Mouse (Mus musculus): ENCODE data around the gene Pvrig. TPM values are rescaled to one million over a fixed set of nuclear protein-coding genes. Genes with fewer than 3 reads are reported as not detected.
"Not testable (repeated sequence)": the region's sequence is repeated elsewhere in the genome, so short reads cannot be mapped to it uniquely, and the experiment has no call there.

The Pvrig gene
- total RNA-seq (2014; rRNA removed) (not detected in 2 replicates), polyA plus RNA-seq (2015; fragmentation: Nextera tagmentation; extraction: Ambion mirVana) (not detected in 2 replicates)

- no peak for ATAC-seq
- Histone ChIP-seq H3K36me3 (ENCODE audit: insufficient read depth, low read length) (no peaks in the 10 kb centered on the region), H3K27ac (no peak within 1 kb of the TSS), H3K4me3 (ENCODE audit: low read length) (no peak within 1 kb of the TSS), H3K9me3 (ENCODE audit: low read length) (no peaks in the 10 kb centered on the region), H3K27me3 (ENCODE audit: insufficient read depth, low read length) (no peaks in the 10 kb centered on the region), H3K4me2 (ENCODE audit: low read depth, low read length) (no peak within 1 kb of the TSS), H3K4me1 (ENCODE audit: insufficient read depth, low read length) (no peaks in the 10 kb centered on the region), H3K9ac (replicated peaks; ENCODE audit: low read length) (no peak within 1 kb of the TSS)
- DNase-seq (ENCODE audit: low spot score) = no peak
- TF ChIP-seq CTCF (IDR thresholded peaks at IDR 0.05; ENCODE audit: low read depth) = no peak
- WGBS = 73% methylated on average over 2 of the region's 2 CpGs
These were observed at the start of gene Pvrig for GRCm38 (mm10) chr5:138341661-138342060. TSS of gene Pvrig (plus strand) at chr5:138341961.

- no peak for DNase-seq (ENCODE audit: low spot score)
- Histone ChIP-seq H3K4me1 (ENCODE audit: insufficient read depth, low read length) (no peaks in the 10 kb centered on the region), H3K36me3 (ENCODE audit: insufficient read depth, low read length) (0 out of 2 replicates have a peak, but pooled peaks cover 15% of the 10 kb centered on the region), H3K27ac (no peak overlapping the region), H3K4me3 (ENCODE audit: low read length) (no peak overlapping the region), H3K9me3 (ENCODE audit: low read length) (no peaks in the 10 kb centered on the region), H3K4me2 (ENCODE audit: low read depth, low read length) (no peak overlapping the region), H3K9ac (replicated peaks; ENCODE audit: low read length) (no peak overlapping the region), H3K27me3 (ENCODE audit: insufficient read depth, low read length) (no peaks in the 10 kb centered on the region)
- ATAC-seq = no peak
- TF ChIP-seq CTCF (IDR thresholded peaks at IDR 0.05; ENCODE audit: low read depth) = no peak
These were observed 47.6 kb upstream of the Pvrig start for GRCm38 (mm10) chr5:138294158-138294557.

- H3K4me3 ChIP-seq (ENCODE audit: low read length) = no peak overlapping the region
- H3K27me3 ChIP-seq (ENCODE audit: insufficient read depth, low read length) = no peaks in the 10 kb centered on the region
- TF ChIP-seq CTCF (IDR thresholded peaks at IDR 0.05; ENCODE audit: low read depth) = no peak
- no peaks in the 10 kb centered on the region for H3K9me3 ChIP-seq (ENCODE audit: low read length)
- 81% methylated on average over 2 of the region's 2 CpGs for WGBS
- DNase-seq (ENCODE audit: low spot score) = no peak
- H3K9ac ChIP-seq (replicated peaks; ENCODE audit: low read length) = no peak overlapping the region
- ATAC-seq = no peak
- H3K4me2 ChIP-seq (ENCODE audit: low read depth, low read length) = no peak overlapping the region
- H3K36me3 ChIP-seq (ENCODE audit: insufficient read depth, low read length) = peaks cover 15% of the 10 kb centered on the region; the same call in 1 of the 2 replicates
- no peaks in the 10 kb centered on the region for H3K4me1 ChIP-seq (ENCODE audit: insufficient read depth, low read length)
- H3K27ac ChIP-seq = no peak overlapping the region
These were observed 42.1 kb upstream of the Pvrig start for GRCm38 (mm10) chr5:138299613-138300012.

- Histone ChIP-seq H3K4me1 (ENCODE audit: insufficient read depth, low read length) (no peaks in the 10 kb centered on the region), H3K27ac (no peak overlapping the region), H3K9me3 (ENCODE audit: low read length) (no peaks in the 10 kb centered on the region), H3K27me3 (ENCODE audit: insufficient read depth, low read length) (no peaks in the 10 kb centered on the region), H3K36me3 (ENCODE audit: insufficient read depth, low read length) (no peaks in the 10 kb centered on the region), H3K9ac (replicated peaks; ENCODE audit: low read length) (no peak overlapping the region), H3K4me3 (ENCODE audit: low read length) (no peak overlapping the region), H3K4me2 (ENCODE audit: low read depth, low read length) (no peak overlapping the region)
- TF ChIP-seq CTCF (IDR thresholded peaks at IDR 0.05; ENCODE audit: low read depth) = no peak
- ATAC-seq (no peak), DNase-seq (ENCODE audit: low spot score) (no peak)
- WGBS = 90% methylated on average over 3 of the region's 3 CpGs
These were observed 29.0 kb upstream of the Pvrig start for GRCm38 (mm10) chr5:138312795-138313194.

- Histone ChIP-seq H3K27me3 (ENCODE audit: insufficient read depth, low read length) (no peaks in the 10 kb centered on the region), H3K27ac (no peak overlapping the region), H3K4me1 (ENCODE audit: insufficient read depth, low read length) (no peaks in the 10 kb centered on the region), H3K4me3 (ENCODE audit: low read length) (no peak overlapping the region), H3K4me2 (ENCODE audit: low read depth, low read length) (no peak overlapping the region), H3K9me3 (ENCODE audit: low read length) (no peaks in the 10 kb centered on the region), H3K36me3 (ENCODE audit: insufficient read depth, low read length) (no peaks in the 10 kb centered on the region), H3K9ac (replicated peaks; ENCODE audit: low read length) (no peak overlapping the region)
- 82% methylated on average over 3 of the region's 3 CpGs for WGBS
- TF ChIP-seq CTCF (IDR thresholded peaks at IDR 0.05; ENCODE audit: low read depth) = no peak
- ATAC-seq = no peak
- DNase-seq (ENCODE audit: low spot score) = no peak
These were observed 1.5 kb downstream of the Pvrig start for GRCm38 (mm10) chr5:138343216-138343615.

GRCm38 (mm10) chr5:138363208-138363607 lies 21.4 kb downstream of the Pvrig start:
- not testable (repeated sequence) for DNase-seq (ENCODE audit: low spot score); H3K4me3 ChIP-seq (ENCODE audit: low read length); H3K4me2 ChIP-seq (ENCODE audit: low read depth, low read length); H3K9ac ChIP-seq (replicated peaks; ENCODE audit: low read length); H3K27me3 ChIP-seq (ENCODE audit: insufficient read depth, low read length); H3K4me1 ChIP-seq (ENCODE audit: insufficient read depth, low read length); H3K36me3 ChIP-seq (ENCODE audit: insufficient read depth, low read length); H3K9me3 ChIP-seq (ENCODE audit: low read length); H3K27ac ChIP-seq; ATAC-seq
- WGBS = 70% methylated on average over 6 of the region's 7 CpGs

- not testable (repeated sequence) for H3K36me3 ChIP-seq (ENCODE audit: insufficient read depth, low read length); H3K9ac ChIP-seq (replicated peaks; ENCODE audit: low read length); H3K4me1 ChIP-seq (ENCODE audit: insufficient read depth, low read length); ATAC-seq; H3K9me3 ChIP-seq (ENCODE audit: low read length); H3K4me2 ChIP-seq (ENCODE audit: low read depth, low read length); H3K27me3 ChIP-seq (ENCODE audit: insufficient read depth, low read length); H3K27ac ChIP-seq; H3K4me3 ChIP-seq (ENCODE audit: low read length); DNase-seq (ENCODE audit: low spot score)
- 93% methylated on average over 9 of the region's 10 CpGs for WGBS
These were observed 23.6 kb downstream of the Pvrig start for GRCm38 (mm10) chr5:138365347-138365746.

Other genes with a start within 250 kb of the Pvrig start
- 14.7 and 15.4 TPM in 2 replicates for gene Zscan21, start 225.1 kb upstream of the Pvrig start, total RNA-seq (2014; rRNA removed)
- 50.3 and 52.1 TPM in 2 replicates for gene Zscan21, start 225.1 kb upstream of the Pvrig start, polyA plus RNA-seq (2015; fragmentation: Nextera tagmentation; extraction: Ambion mirVana)
- gene Zfp113, start 186.2 kb upstream of the Pvrig start, total RNA-seq (2014; rRNA removed) = 11.6 and 43.2 TPM in 2 replicates
- gene Zfp113, start 186.2 kb upstream of the Pvrig start, polyA plus RNA-seq (2015; fragmentation: Nextera tagmentation; extraction: Ambion mirVana) = 7.9 and 11.3 TPM in 2 replicates
- gene Cops6, start 180.9 kb upstream of the Pvrig start, total RNA-seq (2014; rRNA removed) = 42.9 and 57.8 TPM in 2 replicates
- 294 and 302 TPM in 2 replicates for gene Cops6, start 180.9 kb upstream of the Pvrig start, polyA plus RNA-seq (2015; fragmentation: Nextera tagmentation; extraction: Ambion mirVana)
- gene Ap4m1, start 170.0 kb upstream of the Pvrig start, total RNA-seq (2014; rRNA removed) = 30.3 and 46.9 TPM in 2 replicates
- 14.5 and 16.5 TPM in 2 replicates for gene Ap4m1, start 170.0 kb upstream of the Pvrig start, polyA plus RNA-seq (2015; fragmentation: Nextera tagmentation; extraction: Ambion mirVana)
- gene Mcm7, start 169.5 kb upstream of the Pvrig start, total RNA-seq (2014; rRNA removed) = 41.6 and 43.0 TPM in 2 replicates
- gene Mcm7, start 169.5 kb upstream of the Pvrig start, polyA plus RNA-seq (2015; fragmentation: Nextera tagmentation; extraction: Ambion mirVana) = 58.8 and 63.3 TPM in 2 replicates
- gene Taf6, start 154.5 kb upstream of the Pvrig start, total RNA-seq (2014; rRNA removed) = 67.2 and 70.2 TPM in 2 replicates
- 48.2 and 49.9 TPM in 2 replicates for gene Taf6, start 154.5 kb upstream of the Pvrig start, polyA plus RNA-seq (2015; fragmentation: Nextera tagmentation; extraction: Ambion mirVana)
- 11.0 and 11.1 TPM in 2 replicates for gene Cnpy4, start 154.5 kb upstream of the Pvrig start, total RNA-seq (2014; rRNA removed)
- 20.8 and 23.4 TPM in 2 replicates for gene Cnpy4, start 154.5 kb upstream of the Pvrig start, polyA plus RNA-seq (2015; fragmentation: Nextera tagmentation; extraction: Ambion mirVana)
- 9.5 and 16.5 TPM in 2 replicates for gene Mblac1, start 147.6 kb upstream of the Pvrig start, total RNA-seq (2014; rRNA removed)
- 9.3 and 10.6 TPM in 2 replicates for gene Mblac1, start 147.6 kb upstream of the Pvrig start, polyA plus RNA-seq (2015; fragmentation: Nextera tagmentation; extraction: Ambion mirVana)
- gene Nxpe5, start 116.1 kb upstream of the Pvrig start, total RNA-seq (2014; rRNA removed) = 0.37 TPM in 1 of 2 replicates, not detected in the other
- 0.06 TPM in 1 of 2 replicates, not detected in the other for gene Nxpe5, start 116.1 kb upstream of the Pvrig start, polyA plus RNA-seq (2015; fragmentation: Nextera tagmentation; extraction: Ambion mirVana)
- gene Lamtor4, start 86.5 kb upstream of the Pvrig start, total RNA-seq (2014; rRNA removed) = 65.7 and 80.3 TPM in 2 replicates
- gene Lamtor4, start 86.5 kb upstream of the Pvrig start, polyA plus RNA-seq (2015; fragmentation: Nextera tagmentation; extraction: Ambion mirVana) = 107 and 110 TPM in 2 replicates
- 63.1 and 89.3 TPM in 2 replicates for gene BC037034, start 77.9 kb upstream of the Pvrig start, total RNA-seq (2014; rRNA removed)
- gene BC037034, start 77.9 kb upstream of the Pvrig start, polyA plus RNA-seq (2015; fragmentation: Nextera tagmentation; extraction: Ambion mirVana) = 13.2 and 13.5 TPM in 2 replicates
- 0.97 and 1.5 TPM in 2 replicates for gene Gal3st4, start 69.1 kb upstream of the Pvrig start, total RNA-seq (2014; rRNA removed)
- 2.1 and 2.5 TPM in 2 replicates for gene Gal3st4, start 69.1 kb upstream of the Pvrig start, polyA plus RNA-seq (2015; fragmentation: Nextera tagmentation; extraction: Ambion mirVana)
- gene Gm43720, start 62.0 kb upstream of the Pvrig start, total RNA-seq (2014; rRNA removed) = not detected in 2 replicates
- 0.08 and 0.13 TPM in 2 replicates for gene Gm43720, start 62.0 kb upstream of the Pvrig start, polyA plus RNA-seq (2015; fragmentation: Nextera tagmentation; extraction: Ambion mirVana)
- 102 and 104 TPM in 2 replicates for gene Gpc2, start 62.0 kb upstream of the Pvrig start, total RNA-seq (2014; rRNA removed)
- gene Gpc2, start 62.0 kb upstream of the Pvrig start, polyA plus RNA-seq (2015; fragmentation: Nextera tagmentation; extraction: Ambion mirVana) = 35.0 and 35.9 TPM in 2 replicates
- 8.7 and 9.8 TPM in 2 replicates for gene Stag3, start 61.7 kb upstream of the Pvrig start, total RNA-seq (2014; rRNA removed)
- 7.3 and 7.8 TPM in 2 replicates for gene Stag3, start 61.7 kb upstream of the Pvrig start, polyA plus RNA-seq (2015; fragmentation: Nextera tagmentation; extraction: Ambion mirVana)
- 29.8 and 31.7 TPM in 2 replicates for gene Zfp157, start 99.5 kb downstream of the Pvrig start, total RNA-seq (2014; rRNA removed)
- 40.3 and 43.7 TPM in 2 replicates for gene Zfp157, start 99.5 kb downstream of the Pvrig start, polyA plus RNA-seq (2015; fragmentation: Nextera tagmentation; extraction: Ambion mirVana)
- gene 1700123K08Rik, start 222.8 kb downstream of the Pvrig start, total RNA-seq (2014; rRNA removed) = not detected in 2 replicates
- not detected in 2 replicates for gene 1700123K08Rik, start 222.8 kb downstream of the Pvrig start, polyA plus RNA-seq (2015; fragmentation: Nextera tagmentation; extraction: Ambion mirVana)

All from hindbrain, postnatal 0 days (tissue).